Mouse (Mus musculus) testis, adult 2 months (tissue): Measurements from ENCODE around the gene Olfr976.

ENCODE experiments used
- CTCF ChIP-seq: fragments of 200-500 bp; IDR thresholded peaks from 2 replicates; pipeline ENCODE4 v1.5.1; 2012; ENCODE audit warnings: low read depth, mild to moderate bottlenecking, inconsistent platforms, low read length, moderate library complexity; ENCODE audit not compliant: control insufficient read depth, insufficient read depth, insufficient replicate concordance
- POLR2A ChIP-seq: fragments of 200-500 bp; IDR thresholded peaks from 2 replicates; pipeline ENCODE4 v1.6.1; 2012; ENCODE audit warnings: low read depth, mild to moderate bottlenecking, inconsistent platforms, low read length, moderate library complexity; ENCODE audit not compliant: control insufficient read depth

GRCm38 (mm10) chr9:39991813-39992212 is 30.9 kb upstream of the Olfr976 start, which contains the start of gene Olfr978:
- TF ChIP-seq CTCF (no peak), POLR2A (no peak)
